Mouse (Mus musculus) T-helper 17 cell (primary cell): ENCODE measurements around the gene Nebl.

Experiments used
- in situ Hi-C, 2 experiments: fragments of 300-600 bp; cut with MboI, MseI; formaldehyde crosslinking; loops; 1 replicate in 1 of 2; 2 replicates in 1 of 2; pipeline ENCODE4 v1.15.1; 2025; ENCODE audit warnings: high pct_unique_total_duplicates in 2 of 2

Nebl gene

GRCm38 (mm10) chr2:17730957-17731830 lies at the start of gene Nebl:
Gene Nebl (minus strand): TSS chr2:17731464.
- in situ Hi-C loops, result no loop called here

- in situ Hi-C loops, result loop anchor here in 1 of 2 experiments (10.0 kb wide), 1 partner anchor 846 kb away; no protein-coding TSS in a partner anchor
Measured at GRCm38 (mm10) chr2:17770246-17770825, 39.1 kb upstream of the Nebl start.

- in situ Hi-C loops, result no loop called here
Measured at GRCm38 (mm10) chr2:17769242-17769755, 38.0 kb upstream of the Nebl start.

GRCm38 (mm10) chr2:17756271-17756670 lies 25.0 kb upstream of the Nebl start:
- in situ Hi-C loops, result no loop called here

- in situ Hi-C loops, result no loop called here
Measured at GRCm38 (mm10) chr2:17742051-17742763, 10.9 kb upstream of the Nebl start.

GRCm38 (mm10) chr2:17741555-17741954 lies 10.3 kb upstream of the Nebl start:
- in situ Hi-C loops, result no loop called here

GRCm38 (mm10) chr2:17740454-17740853 lies 9.2 kb upstream of the Nebl start:
- in situ Hi-C loops, result no loop called here

- in situ Hi-C loops, result no loop called here
Measured at GRCm38 (mm10) chr2:17732210-17732609, 946 bp upstream of the Nebl start.

GRCm38 (mm10) chr2:17731831-17732200 lies 552 bp upstream of the Nebl start:
- in situ Hi-C loops, result no loop called here

GRCm38 (mm10) chr2:17730648-17730956 lies 662 bp downstream of the Nebl start:
- in situ Hi-C loops, result no loop called here

GRCm38 (mm10) chr2:17729770-17730647 lies 1.3 kb downstream of the Nebl start:
- in situ Hi-C loops, result no loop called here

GRCm38 (mm10) chr2:17724405-17724804 lies 6.9 kb downstream of the Nebl start:
- in situ Hi-C loops, result loop anchor here (5.0 to 25.0 kb wide), 3 partner anchors 77 to 963 kb away; partner anchors contain the start of genes Bmi1 (in 1 of the 2) and Spag6 (in 1 of the 2)

- in situ Hi-C loops, result loop anchor here (5.0 to 25.0 kb wide), 3 partner anchors 76 to 964 kb away; partner anchors contain the start of genes Bmi1 (in 1 of the 2) and Spag6 (in 1 of the 2)
Measured at GRCm38 (mm10) chr2:17723268-17724019, 7.8 kb downstream of the Nebl start.

- in situ Hi-C loops, result loop anchor here (5.0 to 25.0 kb wide), 3 partner anchors 74 to 966 kb away; partner anchors contain the start of genes Bmi1 (in 1 of the 2) and Spag6 (in 1 of the 2)
Measured at GRCm38 (mm10) chr2:17721177-17721715, 10.0 kb downstream of the Nebl start.

- in situ Hi-C loops, result loop anchor here in 1 of 2 experiments (25.0 kb wide), 1 partner anchor 969 kb away; the partner anchor contains the start of genes Bmi1 and Spag6
Measured at GRCm38 (mm10) chr2:17718281-17718680, 13.0 kb downstream of the Nebl start.

- in situ Hi-C loops, result loop anchor here in 1 of 2 experiments (25.0 kb wide), 1 partner anchor 970 kb away; the partner anchor contains the start of genes Bmi1 and Spag6
Measured at GRCm38 (mm10) chr2:17717200-17717599, 14.1 kb downstream of the Nebl start.

GRCm38 (mm10) chr2:17715149-17715767 lies 16.0 kb downstream of the Nebl start:
- in situ Hi-C loops, result loop anchor here in 1 of 2 experiments (25.0 kb wide), 1 partner anchor 972 kb away; the partner anchor contains the start of genes Bmi1 and Spag6

- in situ Hi-C loops, result loop anchor here in 1 of 2 experiments (25.0 kb wide), 1 partner anchor 973 kb away; the partner anchor contains the start of genes Bmi1 and Spag6
Measured at GRCm38 (mm10) chr2:17714661-17715060, 16.6 kb downstream of the Nebl start.

GRCm38 (mm10) chr2:17714124-17714523 lies 17.1 kb downstream of the Nebl start:
- in situ Hi-C loops, result loop anchor here in 1 of 2 experiments (25.0 kb wide), 1 partner anchor 973 kb away; the partner anchor contains the start of genes Bmi1 and Spag6
